Mouse (Mus musculus) inflammation-experienced regulatory T-cells, adult 6 months (primary cell): ENCODE data around the gene Ccdc6. TPM values are rescaled to one million over a fixed set of nuclear protein-coding genes. Genes with fewer than 3 reads are reported as not detected.

Experiments
- ATAC-seq: one replicate; pipeline ENCODE4 v1.8.0; 2017
- polyA plus RNA-seq, 3 experiments: library from polyadenylated mRNA; unstranded; fragments of 100-300 nt; shearing (Covaris generic); gene quantifications; one replicate each; pipeline ENCODE4 v1.2.1; 2017

Ccdc6 gene
- polyA plus RNA-seq, 3 experiments from 2014 or later = 25.6 to 31.5 (median 27.3) TPM

- peak; percentile 36 for ATAC-seq
Observed at GRCm38 (mm10) chr10:70095031-70095470, 1.9 kb upstream of the Ccdc6 start.

- ATAC-seq = peak; percentile 30
Observed at GRCm38 (mm10) chr10:70095506-70096270, 1.2 kb upstream of the Ccdc6 start.

- ATAC-seq = no peak
Observed at GRCm38 (mm10) chr10:70097291-70097901, 475 bp downstream of the Ccdc6 start.

- ATAC-seq = no peak
Observed at GRCm38 (mm10) chr10:70097911-70098569, 1.1 kb downstream of the Ccdc6 start.

- no peak for ATAC-seq
Observed at GRCm38 (mm10) chr10:70098626-70099025, 1.7 kb downstream of the Ccdc6 start.

GRCm38 (mm10) chr10:70099052-70099451 lies 2.1 kb downstream of the Ccdc6 start:
- no peak for ATAC-seq

- no peak for ATAC-seq
Observed at GRCm38 (mm10) chr10:70102086-70102485, 5.2 kb downstream of the Ccdc6 start.

- ATAC-seq = no peak
Observed at GRCm38 (mm10) chr10:70108016-70108415, 11.1 kb downstream of the Ccdc6 start.

- no peak for ATAC-seq
Observed at GRCm38 (mm10) chr10:70109974-70110373, 13.1 kb downstream of the Ccdc6 start.

GRCm38 (mm10) chr10:70110815-70111214 lies 13.9 kb downstream of the Ccdc6 start:
- no peak for ATAC-seq

GRCm38 (mm10) chr10:70111643-70112042 lies 14.7 kb downstream of the Ccdc6 start:
- no peak for ATAC-seq

GRCm38 (mm10) chr10:70114048-70114635 lies 17.2 kb downstream of the Ccdc6 start:
- no peak for ATAC-seq

- ATAC-seq = peak; percentile 75
Observed at GRCm38 (mm10) chr10:70116454-70116853, 19.5 kb downstream of the Ccdc6 start.

- no peak for ATAC-seq
Observed at GRCm38 (mm10) chr10:70119451-70119850, 22.5 kb downstream of the Ccdc6 start.

GRCm38 (mm10) chr10:70119851-70120370 lies 23.0 kb downstream of the Ccdc6 start:
- no peak for ATAC-seq

- no peak for ATAC-seq
Observed at GRCm38 (mm10) chr10:70120671-70121405, 23.9 kb downstream of the Ccdc6 start.

GRCm38 (mm10) chr10:70121406-70121695 lies 24.4 kb downstream of the Ccdc6 start:
- no peak for ATAC-seq

GRCm38 (mm10) chr10:70123454-70123853 lies 26.5 kb downstream of the Ccdc6 start:
- no peak for ATAC-seq

- no peak for ATAC-seq
Observed at GRCm38 (mm10) chr10:70125491-70125890, 28.6 kb downstream of the Ccdc6 start.

GRCm38 (mm10) chr10:70127273-70127672 lies 30.4 kb downstream of the Ccdc6 start:
- ATAC-seq = no peak

GRCm38 (mm10) chr10:70128408-70128807 lies 31.5 kb downstream of the Ccdc6 start:
- ATAC-seq = no peak

- no peak for ATAC-seq
Observed at GRCm38 (mm10) chr10:70132087-70132560, 35.2 kb downstream of the Ccdc6 start.
